Mouse (Mus musculus) MN1 (cell line): ENCODE measurements at regions not wholly inside any gene's neighbourhood (a gene's known extent, or its start where the extent isn't known, plus 50 kb on each side); places are given as distances from the start of the nearest gene placed in this dataset.

ENCODE experiments used
- DNase-seq: peaks from one replicate; pipeline ENCODE4 v3.0.0-alpha.2; 2016; ENCODE audit warnings: low spot score

DNA sequence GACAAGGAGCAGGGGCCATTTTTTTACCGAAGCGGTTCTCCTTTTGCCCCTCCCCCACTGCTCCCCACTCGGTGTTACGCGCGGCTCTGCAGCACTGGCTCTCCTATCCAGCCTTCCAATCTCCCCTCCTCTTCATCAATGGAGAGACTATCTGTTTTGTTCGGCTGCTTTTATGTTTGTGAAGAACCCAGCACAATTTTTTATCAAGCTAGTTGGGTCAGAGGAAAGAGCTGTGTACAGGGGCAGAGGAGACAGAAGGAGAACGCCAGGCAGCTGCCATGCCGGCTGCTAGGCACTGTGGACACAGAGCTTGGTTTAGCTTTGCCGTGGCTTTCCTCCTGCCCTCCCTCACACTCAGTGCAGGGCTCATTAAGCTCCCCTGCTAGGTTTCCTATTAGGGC, 280.3 kb downstream of the Sox11 start:
- DNase-seq, result peak; percentile 42

GRCm38 (mm10) chr12:27060899-27061762, 281.2 kb downstream of the Sox11 start:
- peak; percentile 54 for DNase-seq

- peak; percentile 53 for DNase-seq
Observed at GRCm38 (mm10) chr12:27059885-27060284, 282.5 kb downstream of the Sox11 start.

- no peak for DNase-seq
Observed at GRCm38 (mm10) chr12:27054411-27054810, 288.0 kb downstream of the Sox11 start.

- DNase-seq, result no peak
Observed at GRCm38 (mm10) chr12:27037922-27038321, 304.5 kb downstream of the Sox11 start.

- peak; percentile 11 for DNase-seq
Observed at GRCm38 (mm10) chr12:27019751-27020150, 322.6 kb downstream of the Sox11 start.

- DNase-seq, result no peak
Observed at GRCm38 (mm10) chr12:27018366-27018765, 324.0 kb downstream of the Sox11 start.

DNA sequence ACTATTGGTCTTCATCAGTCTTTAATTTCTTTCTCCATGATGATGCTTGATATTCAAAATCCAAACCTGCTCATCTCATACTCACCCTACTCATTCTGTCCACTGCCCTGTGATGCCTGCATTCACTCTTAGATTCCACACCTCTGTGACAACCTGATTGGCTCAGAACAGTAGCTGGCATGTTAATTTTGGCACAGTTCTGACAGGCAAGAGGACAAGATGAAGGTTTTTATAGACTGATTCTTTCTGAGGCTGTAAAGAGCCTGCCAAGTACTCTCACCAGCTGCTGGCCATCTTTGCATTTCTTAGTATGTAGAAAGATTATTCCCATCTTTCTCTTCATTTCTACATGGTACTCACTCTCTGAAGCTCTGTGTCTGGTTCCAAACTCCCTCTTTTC, 343.1 kb downstream of the Sox11 start:
- no peak for DNase-seq

- peak; percentile 12 for DNase-seq
Observed at GRCm38 (mm10) chr12:26976284-26977065, 365.9 kb downstream of the Sox11 start.

- no peak for DNase-seq
Observed at GRCm38 (mm10) chr12:26972495-26973113, 369.8 kb downstream of the Sox11 start.

DNA sequence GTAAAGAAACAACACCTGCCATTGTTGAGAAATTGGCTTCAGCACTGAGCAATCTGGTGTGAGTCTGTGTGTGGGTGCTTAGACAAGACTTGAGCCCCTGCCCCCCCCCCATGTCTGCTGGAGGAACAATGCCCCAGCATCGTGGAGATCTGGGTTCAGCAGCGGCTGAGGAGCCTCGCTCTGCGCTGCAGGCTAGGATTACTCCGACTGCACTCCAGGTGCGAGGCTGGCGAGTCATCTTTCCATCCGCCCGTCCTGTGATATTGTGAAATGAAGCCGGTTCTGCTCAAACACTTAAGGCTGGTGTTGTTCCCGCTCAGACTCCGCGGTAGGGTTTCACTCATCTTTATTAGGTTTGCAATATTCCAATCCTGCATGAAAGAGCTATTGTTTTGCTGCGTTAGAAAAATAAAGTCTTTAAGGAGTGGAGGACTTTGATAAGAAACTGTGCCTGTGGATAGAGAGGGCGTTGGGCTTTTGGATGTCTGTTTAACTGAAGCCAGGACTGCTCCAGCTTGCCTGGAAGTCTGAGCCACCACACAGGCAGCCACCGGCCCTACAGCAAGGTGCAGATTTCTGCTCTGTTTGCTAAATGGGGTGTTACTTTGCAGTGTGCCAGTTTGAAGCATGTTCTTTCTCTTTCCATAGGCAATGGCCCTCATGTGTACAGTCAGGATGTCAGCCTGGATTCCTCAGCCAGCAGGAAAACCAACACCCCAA, 375.2 kb downstream of the Sox11 start:
- DNase-seq, result no peak

DNA sequence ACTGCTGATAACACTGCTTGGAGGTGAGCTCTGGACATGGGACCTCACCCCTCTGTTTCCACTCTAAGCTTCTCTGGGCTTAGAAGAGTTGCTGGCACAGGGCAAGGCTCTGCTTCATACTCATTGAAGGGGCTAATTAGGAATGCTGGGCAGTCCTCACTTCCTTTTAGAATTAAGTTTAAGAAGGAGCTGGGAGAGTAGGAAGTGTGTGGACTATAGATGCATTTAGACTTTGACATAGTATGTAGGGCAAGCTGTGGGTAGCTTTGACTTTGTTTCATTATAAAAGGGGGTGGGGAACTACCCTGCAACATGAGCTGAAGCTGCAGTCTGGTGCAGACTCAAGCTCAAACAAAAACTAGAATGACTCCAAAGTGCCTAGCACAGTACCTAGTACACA, 378.5 kb downstream of the Sox11 start:
- DNase-seq, result no peak

DNA sequence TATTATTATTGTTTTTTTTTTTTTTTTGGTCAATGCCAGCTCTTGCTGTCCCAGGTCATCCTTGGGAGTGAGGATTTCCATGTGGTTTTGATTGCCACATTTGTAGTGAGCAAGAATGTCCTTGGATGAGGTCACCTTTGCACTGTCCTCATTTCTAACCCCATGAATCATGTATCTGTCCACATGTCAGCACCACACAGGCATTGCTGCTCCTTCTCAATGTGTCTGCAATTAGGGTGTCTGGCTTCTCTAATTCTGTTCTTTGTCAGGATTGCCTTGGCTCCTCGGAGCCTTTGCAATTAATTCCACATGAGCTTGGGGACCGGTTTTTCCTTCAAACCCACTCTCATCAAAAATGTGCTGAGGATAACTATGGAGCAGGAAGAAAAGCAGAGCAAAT, 402.5 kb downstream of the Sox11 start:
- peak; percentile 57 for DNase-seq

DNA sequence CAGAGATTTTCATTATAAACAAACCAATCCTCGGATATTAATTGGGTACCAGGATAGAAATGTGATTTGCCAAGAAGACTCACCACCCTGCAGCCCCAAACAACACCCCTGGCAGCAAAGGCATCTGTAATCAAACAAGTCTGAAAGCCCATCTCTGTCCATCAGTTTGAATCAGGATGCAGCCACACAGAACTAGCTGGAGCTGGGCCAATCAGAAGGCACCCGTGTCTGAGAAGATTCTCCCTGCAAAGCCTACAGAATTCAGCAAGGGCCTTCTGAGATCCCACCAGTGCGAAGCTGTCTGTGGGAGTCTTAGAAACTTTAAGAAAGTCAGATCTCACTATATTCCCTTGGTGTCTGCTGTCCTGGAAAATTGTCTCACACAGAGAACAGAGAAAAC, 404.5 kb downstream of the Sox11 start:
- peak; percentile 4 for DNase-seq

GRCm38 (mm10) chr12:26936696-26937458, 405.5 kb downstream of the Sox11 start:
- DNase-seq, result peak; percentile 5

GRCm38 (mm10) chr12:26930155-26930867, 412.1 kb downstream of the Sox11 start:
- peak; percentile 1 for DNase-seq

GRCm38 (mm10) chr12:26906126-26906525, 436.2 kb downstream of the Sox11 start:
- no peak for DNase-seq

DNA sequence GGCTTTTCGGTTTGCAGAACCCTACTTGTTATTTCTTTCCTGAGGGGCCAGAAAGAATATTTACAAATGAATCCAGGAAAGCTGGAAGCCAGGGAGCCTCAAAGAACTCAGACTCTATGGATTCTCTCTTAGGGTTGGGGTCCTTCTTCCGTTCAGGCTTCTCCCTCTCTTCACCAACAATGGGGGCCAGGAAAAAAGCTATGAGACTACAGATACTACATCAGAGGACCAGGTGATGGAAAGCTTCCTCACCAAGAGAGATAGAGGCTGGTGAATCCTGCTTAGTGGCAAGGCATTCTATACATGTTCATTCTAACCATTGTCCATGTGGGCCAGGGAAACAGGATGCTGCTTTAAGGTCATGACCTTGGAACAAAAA, 434.9 kb downstream of the Cmpk2 start:
- DNase-seq, result no peak

DNA sequence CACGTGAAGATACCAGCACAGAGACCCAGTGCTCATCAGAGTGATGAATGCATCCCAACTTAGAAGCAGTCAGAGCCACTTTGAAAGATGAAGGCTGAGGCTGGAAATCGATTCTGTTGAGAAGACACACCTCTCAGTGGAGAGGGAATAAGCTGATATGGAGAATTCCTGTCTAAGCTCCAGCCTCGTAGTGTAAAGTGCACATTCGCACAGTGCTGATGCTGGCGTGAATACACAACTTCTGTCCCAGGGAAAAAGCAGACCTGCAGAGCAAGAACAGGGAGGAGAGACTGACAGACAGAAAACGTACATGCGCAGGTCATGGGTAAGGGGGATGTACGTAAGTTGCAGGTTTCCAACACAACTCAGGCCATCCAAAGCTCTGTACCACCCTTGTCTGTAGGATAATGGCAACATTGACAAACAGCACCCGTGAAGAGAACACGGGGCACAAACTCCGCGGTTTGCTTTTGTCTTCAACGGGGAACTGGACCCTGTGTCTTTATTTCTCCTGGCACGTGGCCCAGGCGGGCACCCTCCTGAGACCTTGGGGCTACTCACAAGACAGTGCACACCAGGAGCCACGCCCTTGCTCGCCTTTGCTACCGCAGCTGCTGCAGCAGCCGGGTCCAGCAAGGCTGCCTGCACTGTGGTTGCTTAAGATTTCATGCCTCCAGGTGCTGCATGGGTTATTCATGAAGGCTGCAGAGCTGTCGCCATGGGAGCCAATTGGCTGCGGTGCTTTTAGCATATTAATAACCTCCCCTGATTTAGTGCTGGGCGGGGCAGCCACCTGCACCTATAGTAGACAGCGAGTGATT, 434.3 kb downstream of the Cmpk2 start:
- peak; percentile 84 for DNase-seq

DNA sequence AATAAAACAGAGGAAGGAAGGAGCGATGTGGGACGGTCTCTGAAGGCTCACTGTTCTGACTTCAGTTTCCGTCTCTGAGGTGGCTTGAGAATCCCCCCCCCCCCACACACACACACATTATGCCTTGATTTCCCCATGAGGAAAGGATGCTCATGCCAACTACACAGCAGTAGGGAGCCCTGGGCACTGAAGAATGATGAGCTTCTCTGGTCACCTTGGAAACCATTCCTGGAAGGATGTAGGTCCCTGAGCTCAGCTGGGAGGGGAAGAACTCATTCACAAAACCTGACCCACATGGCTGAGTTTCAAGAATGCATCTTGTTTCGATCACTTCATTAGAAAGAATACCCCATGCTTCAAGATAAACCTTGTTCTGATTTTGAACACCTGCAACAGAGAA, 422.2 kb downstream of the Cmpk2 start:
- DNase-seq, result no peak
